Mouse (Mus musculus): ENCODE measurements around the gene Upk3bl. TPM values are rescaled to one million over a fixed set of nuclear protein-coding genes. Genes with fewer than 3 reads are reported as not detected.
A peak's percentile ranks its signal among the peaks of the same experiment; 100 is the strongest.

Gene Upk3bl
- polyA plus RNA-seq, 1 experiment from 2014 or later = 28.1 TPM

- no peak overlapping the region for H3K4me2 ChIP-seq (ENCODE audit: low read depth, low read length)
- H3K4me3 ChIP-seq (ENCODE audit: low read depth, low read length) = no peak overlapping the region
- peaks cover 20% of the 10 kb centered on the region; the same call in 1 of the 2 replicates for H3K36me3 ChIP-seq (ENCODE audit: control insufficient read depth, insufficient read depth, low read length)
- H3K27me3 ChIP-seq (replicated peaks; ENCODE audit: control insufficient read depth, insufficient read depth, low read length) = no peaks in the 10 kb centered on the region
- ATAC-seq (ENCODE audit: low read depth) (0 out of 2 replicates have a peak, but pooled peaks have one; percentile 10), DNase-seq (ENCODE audit: low spot score) (peak; percentile 37)
- H3K27ac ChIP-seq (replicated peaks; ENCODE audit: low read depth, low read length) = no peak overlapping the region
- no peaks in the 10 kb centered on the region for H3K9me3 ChIP-seq (ENCODE audit: control insufficient read depth, low read length)
- peaks cover 12% of the 10 kb centered on the region; the same call in 1 of the 2 replicates for H3K4me1 ChIP-seq (ENCODE audit: control insufficient read depth, insufficient read depth, low read length)
- WGBS = 47% methylated on average over 1 of the region's 1 CpGs
- H3K9ac ChIP-seq (ENCODE audit: low read depth, low read length) = no peak overlapping the region
Measured at GRCm38 (mm10) chr5:136019907-136020306, 34.4 kb upstream of the Upk3bl start.

- 84% methylated on average over 3 of the region's 3 CpGs for WGBS
- H3K36me3 ChIP-seq (ENCODE audit: control insufficient read depth, insufficient read depth, low read length) = peaks cover 56% of the 10 kb centered on the region
- no peak overlapping the region for H3K4me2 ChIP-seq (ENCODE audit: low read depth, low read length)
Measured at GRCm38 (mm10) chr5:136025712-136026111, 28.6 kb upstream of the Upk3bl start.

GRCm38 (mm10) chr5:136026859-136027258 lies 27.4 kb upstream of the Upk3bl start:
- ATAC-seq (ENCODE audit: low read depth) = no peak
- no peak for DNase-seq (ENCODE audit: low spot score)
- Histone ChIP-seq H3K4me3 (ENCODE audit: low read depth, low read length) (no peak overlapping the region), H3K27ac (replicated peaks; ENCODE audit: low read depth, low read length) (no peak overlapping the region), H3K4me1 (ENCODE audit: control insufficient read depth, insufficient read depth, low read length) (no peaks in the 10 kb centered on the region), H3K36me3 (ENCODE audit: control insufficient read depth, insufficient read depth, low read length) (peaks cover 59% of the 10 kb centered on the region), H3K27me3 (replicated peaks; ENCODE audit: control insufficient read depth, insufficient read depth, low read length) (no peaks in the 10 kb centered on the region), H3K4me2 (ENCODE audit: low read depth, low read length) (no peak overlapping the region), H3K9me3 (ENCODE audit: control insufficient read depth, low read length) (no peaks in the 10 kb centered on the region), H3K9ac (ENCODE audit: low read depth, low read length) (no peak overlapping the region)
- WGBS = 88% methylated on average over 9 of the region's 9 CpGs

More at GRCm38 (mm10) chr5:136025712-136026111, 28.6 kb upstream of the Upk3bl start:
- Histone ChIP-seq H3K4me3 (ENCODE audit: low read depth, low read length) (no peak overlapping the region), H3K9ac (ENCODE audit: low read depth, low read length) (no peak overlapping the region), H3K9me3 (ENCODE audit: control insufficient read depth, low read length) (no peaks in the 10 kb centered on the region), H3K27ac (replicated peaks; ENCODE audit: low read depth, low read length) (no peak overlapping the region), H3K4me1 (ENCODE audit: control insufficient read depth, insufficient read depth, low read length) (no peaks in the 10 kb centered on the region), H3K27me3 (replicated peaks; ENCODE audit: control insufficient read depth, insufficient read depth, low read length) (no peaks in the 10 kb centered on the region)
- ATAC-seq (ENCODE audit: low read depth) (no peak), DNase-seq (ENCODE audit: low spot score) (no peak)

- H3K4me2 ChIP-seq (ENCODE audit: low read depth, low read length) = no peak overlapping the region
- no peak overlapping the region for H3K9ac ChIP-seq (ENCODE audit: low read depth, low read length)
- no peaks in the 10 kb centered on the region for H3K9me3 ChIP-seq (ENCODE audit: control insufficient read depth, low read length)
- ATAC-seq (ENCODE audit: low read depth) (no peak), DNase-seq (ENCODE audit: low spot score) (no peak)
- WGBS = 81% methylated on average over 10 of the region's 11 CpGs
- no peaks in the 10 kb centered on the region for H3K27me3 ChIP-seq (replicated peaks; ENCODE audit: control insufficient read depth, insufficient read depth, low read length)
- H3K4me3 ChIP-seq (ENCODE audit: low read depth, low read length) = no peak overlapping the region
- peaks cover 67% of the 10 kb centered on the region for H3K36me3 ChIP-seq (ENCODE audit: control insufficient read depth, insufficient read depth, low read length)
- H3K27ac ChIP-seq (replicated peaks; ENCODE audit: low read depth, low read length) = no peak overlapping the region
- H3K4me1 ChIP-seq (ENCODE audit: control insufficient read depth, insufficient read depth, low read length) = no peaks in the 10 kb centered on the region
Measured at GRCm38 (mm10) chr5:136027612-136028311, 26.5 kb upstream of the Upk3bl start.

- H3K4me1 ChIP-seq (ENCODE audit: control insufficient read depth, insufficient read depth, low read length) = no peaks in the 10 kb centered on the region
- H3K4me3 ChIP-seq (ENCODE audit: low read depth, low read length) = no peak overlapping the region
- no peak overlapping the region for H3K4me2 ChIP-seq (ENCODE audit: low read depth, low read length)
- H3K27me3 ChIP-seq (replicated peaks; ENCODE audit: control insufficient read depth, insufficient read depth, low read length) = no peaks in the 10 kb centered on the region
- H3K9ac ChIP-seq (ENCODE audit: low read depth, low read length) = no peak overlapping the region
- no peaks in the 10 kb centered on the region for H3K9me3 ChIP-seq (ENCODE audit: control insufficient read depth, low read length)
- H3K36me3 ChIP-seq (ENCODE audit: control insufficient read depth, insufficient read depth, low read length) = peaks cover 32% of the 10 kb centered on the region
- 80% methylated on average over 4 of the region's 4 CpGs for WGBS
- no peak overlapping the region for H3K27ac ChIP-seq (replicated peaks; ENCODE audit: low read depth, low read length)
- DNase-seq (ENCODE audit: low spot score) (no peak), ATAC-seq (ENCODE audit: low read depth) (no peak)
Measured at GRCm38 (mm10) chr5:136034868-136035267, 19.4 kb upstream of the Upk3bl start.

- H3K4me2 ChIP-seq (ENCODE audit: low read depth, low read length) = no peak overlapping the region
- H3K9me3 ChIP-seq (ENCODE audit: control insufficient read depth, low read length) = no peaks in the 10 kb centered on the region
- WGBS = 90% methylated on average over 1 of the region's 1 CpGs
- no peak overlapping the region for H3K27ac ChIP-seq (replicated peaks; ENCODE audit: low read depth, low read length)
- no peaks in the 10 kb centered on the region for H3K4me1 ChIP-seq (ENCODE audit: control insufficient read depth, insufficient read depth, low read length)
- no peak for ATAC-seq (ENCODE audit: low read depth)
- peaks cover 27% of the 10 kb centered on the region for H3K36me3 ChIP-seq (ENCODE audit: control insufficient read depth, insufficient read depth, low read length)
- no peak overlapping the region for H3K9ac ChIP-seq (ENCODE audit: low read depth, low read length)
- no peak overlapping the region for H3K4me3 ChIP-seq (ENCODE audit: low read depth, low read length)
- no peak for DNase-seq (ENCODE audit: low spot score)
- H3K27me3 ChIP-seq (replicated peaks; ENCODE audit: control insufficient read depth, insufficient read depth, low read length) = no peaks in the 10 kb centered on the region
Measured at GRCm38 (mm10) chr5:136035285-136035684, 19.0 kb upstream of the Upk3bl start.

- Histone ChIP-seq H3K27ac (replicated peaks; ENCODE audit: low read depth, low read length) (no peak overlapping the region), H3K4me1 (ENCODE audit: control insufficient read depth, insufficient read depth, low read length) (no peaks in the 10 kb centered on the region), H3K9ac (ENCODE audit: low read depth, low read length) (no peak overlapping the region), H3K27me3 (replicated peaks; ENCODE audit: control insufficient read depth, insufficient read depth, low read length) (no peaks in the 10 kb centered on the region), H3K36me3 (ENCODE audit: control insufficient read depth, insufficient read depth, low read length) (peaks cover 14% of the 10 kb centered on the region), H3K4me2 (ENCODE audit: low read depth, low read length) (no peak overlapping the region), H3K4me3 (ENCODE audit: low read depth, low read length) (no peak overlapping the region), H3K9me3 (ENCODE audit: control insufficient read depth, low read length) (no peaks in the 10 kb centered on the region)
- 67% methylated on average over 1 of the region's 1 CpGs for WGBS
- no peak for ATAC-seq (ENCODE audit: low read depth)
- no peak for DNase-seq (ENCODE audit: low spot score)
Measured at GRCm38 (mm10) chr5:136036667-136037066, 17.6 kb upstream of the Upk3bl start.

GRCm38 (mm10) chr5:136038258-136039214 lies 15.8 kb upstream of the Upk3bl start, which contains the start of gene Upk3b:
Upk3b (plus strand) TSS chr5:136038496.
- no peak within 1 kb of the TSS for H3K4me3 ChIP-seq (ENCODE audit: low read depth, low read length)
- no peaks in the 10 kb centered on the region for H3K4me1 ChIP-seq (ENCODE audit: control insufficient read depth, insufficient read depth, low read length)
- no peak within 1 kb of the TSS for H3K27ac ChIP-seq (replicated peaks; ENCODE audit: low read depth, low read length)
- no peak for DNase-seq (ENCODE audit: low spot score)
- 81% methylated on average over 15 of the region's 17 CpGs for WGBS
- H3K36me3 ChIP-seq (ENCODE audit: control insufficient read depth, insufficient read depth, low read length) = no peaks in the 10 kb centered on the region
- H3K9me3 ChIP-seq (ENCODE audit: control insufficient read depth, low read length) = no peaks in the 10 kb centered on the region
- no peak for ATAC-seq (ENCODE audit: low read depth)
- no peak within 1 kb of the TSS for H3K4me2 ChIP-seq (ENCODE audit: low read depth, low read length)
- H3K9ac ChIP-seq (ENCODE audit: low read depth, low read length) = no peak within 1 kb of the TSS
- no peaks in the 10 kb centered on the region for H3K27me3 ChIP-seq (replicated peaks; ENCODE audit: control insufficient read depth, insufficient read depth, low read length)
